Mouse (Mus musculus): Measurements from ENCODE around the gene Dnttip1. TPM values are rescaled to one million over a fixed set of nuclear protein-coding genes. Genes with fewer than 3 reads are reported as not detected.
"Not testable (repeated sequence)": the region's sequence is repeated elsewhere in the genome, so short reads cannot be mapped to it uniquely, and the experiment has no call there.

Gene Dnttip1
- total and polyA plus RNA-seq, 2 experiments from 2014 or later, result 24.9 to 53.9 TPM

GRCm38 (mm10) chr2:164715005-164715404 lies 30.8 kb upstream of the Dnttip1 start, which contains the start of gene Spint5:
Spint5 (plus strand) TSS chr2:164715305.
- Histone ChIP-seq H3K9ac (replicated peaks; ENCODE audit: low read length) (no peak within 1 kb of the TSS), H3K36me3 (ENCODE audit: insufficient read depth, low read length) (no peaks in the 10 kb centered on the region), H3K27ac (no peak within 1 kb of the TSS), H3K4me2 (ENCODE audit: low read depth, low read length) (no peak within 1 kb of the TSS), H3K4me3 (ENCODE audit: low read length) (no peak within 1 kb of the TSS), H3K27me3 (ENCODE audit: insufficient read depth, low read length) (no peaks in the 10 kb centered on the region), H3K9me3 (ENCODE audit: low read length) (no peaks in the 10 kb centered on the region), H3K4me1 (ENCODE audit: insufficient read depth, low read length) (no peaks in the 10 kb centered on the region)
- ATAC-seq (no peak), DNase-seq (ENCODE audit: low spot score) (no peak)
- TF ChIP-seq CTCF (IDR thresholded peaks at IDR 0.05; ENCODE audit: low read depth), result no peak
- 80% methylated on average over 6 of the region's 6 CpGs for WGBS

- ATAC-seq; H3K36me3 ChIP-seq (ENCODE audit: insufficient read depth, low read length); H3K27me3 ChIP-seq (ENCODE audit: insufficient read depth, low read length); DNase-seq (ENCODE audit: low spot score); H3K9ac ChIP-seq (replicated peaks; ENCODE audit: low read length); H3K4me1 ChIP-seq (ENCODE audit: insufficient read depth, low read length); H3K27ac ChIP-seq; H3K9me3 ChIP-seq (ENCODE audit: low read length); H3K4me2 ChIP-seq (ENCODE audit: low read depth, low read length); H3K4me3 ChIP-seq (ENCODE audit: low read length): not testable (repeated sequence)
- WGBS, result 90% methylated on average over 21 of the region's 23 CpGs
Measured at GRCm38 (mm10) chr2:164716194-164716786, 29.5 kb upstream of the Dnttip1 start.

GRCm38 (mm10) chr2:164723276-164723675 lies 22.5 kb upstream of the Dnttip1 start:
- WGBS, result 64% methylated on average over 4 of the region's 4 CpGs
- no peak overlapping the region for H3K27ac ChIP-seq
- no peaks in the 10 kb centered on the region for H3K9me3 ChIP-seq (ENCODE audit: low read length)
- DNase-seq (ENCODE audit: low spot score) (no peak), ATAC-seq (no peak)
- TF ChIP-seq CTCF (IDR thresholded peaks at IDR 0.05; ENCODE audit: low read depth), result no peak
- H3K4me2 ChIP-seq (ENCODE audit: low read depth, low read length), result no peak overlapping the region
- H3K4me1 ChIP-seq (ENCODE audit: insufficient read depth, low read length), result no peaks in the 10 kb centered on the region
- no peak overlapping the region for H3K9ac ChIP-seq (replicated peaks; ENCODE audit: low read length)
- H3K27me3 ChIP-seq (ENCODE audit: insufficient read depth, low read length), result no peaks in the 10 kb centered on the region
- no peaks in the 10 kb centered on the region for H3K36me3 ChIP-seq (ENCODE audit: insufficient read depth, low read length)
- H3K4me3 ChIP-seq (ENCODE audit: low read length), result no peak overlapping the region

- Histone ChIP-seq H3K4me3 (ENCODE audit: low read length) (no peak overlapping the region), H3K9ac (replicated peaks; ENCODE audit: low read length) (no peak overlapping the region), H3K36me3 (ENCODE audit: insufficient read depth, low read length) (no peaks in the 10 kb centered on the region), H3K4me2 (ENCODE audit: low read depth, low read length) (no peak overlapping the region), H3K27me3 (ENCODE audit: insufficient read depth, low read length) (no peaks in the 10 kb centered on the region), H3K4me1 (ENCODE audit: insufficient read depth, low read length) (no peaks in the 10 kb centered on the region), H3K27ac (no peak overlapping the region), H3K9me3 (ENCODE audit: low read length) (no peaks in the 10 kb centered on the region)
- TF ChIP-seq CTCF (IDR thresholded peaks at IDR 0.05; ENCODE audit: low read depth), result peak; percentile 91
- ATAC-seq (peak; percentile 64; the same call in 1 of the 2 replicates), DNase-seq (ENCODE audit: low spot score) (peak; percentile 89)
- 23% methylated on average over 6 of the region's 6 CpGs for WGBS
Measured at GRCm38 (mm10) chr2:164725895-164726619, 19.7 kb upstream of the Dnttip1 start.

- H3K36me3 ChIP-seq (ENCODE audit: insufficient read depth, low read length), result no peaks in the 10 kb centered on the region
- no peaks in the 10 kb centered on the region for H3K27me3 ChIP-seq (ENCODE audit: insufficient read depth, low read length)
- H3K4me1 ChIP-seq (ENCODE audit: insufficient read depth, low read length), result no peaks in the 10 kb centered on the region
- H3K9me3 ChIP-seq (ENCODE audit: low read length), result no peaks in the 10 kb centered on the region
- 73% methylated on average over 5 of the region's 5 CpGs for WGBS
- no peak overlapping the region for H3K4me2 ChIP-seq (ENCODE audit: low read depth, low read length)
- H3K27ac ChIP-seq, result no peak overlapping the region
- no peak for TF ChIP-seq CTCF (IDR thresholded peaks at IDR 0.05; ENCODE audit: low read depth)
- H3K4me3 ChIP-seq (ENCODE audit: low read length), result no peak overlapping the region
- no peak for ATAC-seq
- H3K9ac ChIP-seq (replicated peaks; ENCODE audit: low read length), result no peak overlapping the region
- no peak for DNase-seq (ENCODE audit: low spot score)
Measured at GRCm38 (mm10) chr2:164731719-164732118, 14.1 kb upstream of the Dnttip1 start.

GRCm38 (mm10) chr2:164733259-164733658 lies 12.5 kb upstream of the Dnttip1 start:
- no peaks in the 10 kb centered on the region for H3K36me3 ChIP-seq (ENCODE audit: insufficient read depth, low read length)
- 93% methylated on average over 2 of the region's 2 CpGs for WGBS
- no peak for DNase-seq (ENCODE audit: low spot score)
- no peak overlapping the region for H3K9ac ChIP-seq (replicated peaks; ENCODE audit: low read length)
- H3K4me1 ChIP-seq (ENCODE audit: insufficient read depth, low read length), result no peaks in the 10 kb centered on the region
- no peak overlapping the region for H3K27ac ChIP-seq
- no peak for TF ChIP-seq CTCF (IDR thresholded peaks at IDR 0.05; ENCODE audit: low read depth)
- H3K27me3 ChIP-seq (ENCODE audit: insufficient read depth, low read length), result no peaks in the 10 kb centered on the region
- no peak overlapping the region for H3K4me3 ChIP-seq (ENCODE audit: low read length)
- no peak for ATAC-seq
- H3K9me3 ChIP-seq (ENCODE audit: low read length), result no peaks in the 10 kb centered on the region
- H3K4me2 ChIP-seq (ENCODE audit: low read depth, low read length), result no peak overlapping the region

- 89% methylated on average over 5 of the region's 5 CpGs for WGBS
Measured at GRCm38 (mm10) chr2:164734839-164735238, 10.9 kb upstream of the Dnttip1 start.

More at GRCm38 (mm10) chr2:164734839-164735238, 10.9 kb upstream of the Dnttip1 start:
- Histone ChIP-seq H3K4me1 (ENCODE audit: insufficient read depth, low read length) (no peaks in the 10 kb centered on the region), H3K27me3 (ENCODE audit: insufficient read depth, low read length) (no peaks in the 10 kb centered on the region), H3K9ac (replicated peaks; ENCODE audit: low read length) (no peak overlapping the region), H3K4me3 (ENCODE audit: low read length) (no peak overlapping the region), H3K36me3 (ENCODE audit: insufficient read depth, low read length) (no peaks in the 10 kb centered on the region), H3K4me2 (ENCODE audit: low read depth, low read length) (no peak overlapping the region), H3K9me3 (ENCODE audit: low read length) (no peaks in the 10 kb centered on the region), H3K27ac (no peak overlapping the region)
- TF ChIP-seq CTCF (IDR thresholded peaks at IDR 0.05; ENCODE audit: low read depth), result no peak
- DNase-seq (ENCODE audit: low spot score), result no peak
- no peak for ATAC-seq
